Mouse (Mus musculus): ENCODE data around the gene Metap1.
A peak's percentile ranks its signal among the peaks of the same experiment; 100 is the strongest.

The Metap1 gene

GRCm38 (mm10) chr3:138448077-138448860 lies 41.0 kb downstream of the Metap1 start:
- DNase-seq (ENCODE audit: low spot score) = no peak

- no peak for DNase-seq (ENCODE audit: low spot score)
These were observed 45.9 kb downstream of the Metap1 start for GRCm38 (mm10) chr3:138443465-138443771.

GRCm38 (mm10) chr3:138442612-138443464 lies 46.5 kb downstream of the Metap1 start, which contains the start of gene Adh5:
TSS of gene Adh5 (plus strand) at chr3:138443093.
- DNase-seq (ENCODE audit: low spot score) = peak; percentile 93

DNA sequence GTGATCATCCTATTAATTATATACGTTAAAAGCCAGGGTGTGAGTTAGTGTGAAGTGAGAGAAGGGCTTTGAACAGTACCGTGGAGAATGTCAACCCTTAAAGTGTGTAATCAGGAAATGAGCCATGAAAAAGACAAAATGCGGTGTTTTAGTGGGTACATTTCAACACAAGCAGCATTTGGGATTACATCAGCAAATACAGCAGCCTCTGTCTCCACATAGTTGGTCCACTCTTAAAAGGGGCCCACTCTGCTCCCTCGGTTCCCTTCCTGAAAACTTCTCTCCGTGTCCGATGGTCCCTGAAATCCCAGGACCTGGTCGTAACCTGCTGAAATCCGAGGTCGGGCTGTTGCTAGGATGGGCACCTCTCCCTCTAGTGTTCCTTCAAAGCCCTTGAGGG lies 47.1 kb downstream of the Metap1 start:
- no peak for DNase-seq (ENCODE audit: low spot score)

DNA sequence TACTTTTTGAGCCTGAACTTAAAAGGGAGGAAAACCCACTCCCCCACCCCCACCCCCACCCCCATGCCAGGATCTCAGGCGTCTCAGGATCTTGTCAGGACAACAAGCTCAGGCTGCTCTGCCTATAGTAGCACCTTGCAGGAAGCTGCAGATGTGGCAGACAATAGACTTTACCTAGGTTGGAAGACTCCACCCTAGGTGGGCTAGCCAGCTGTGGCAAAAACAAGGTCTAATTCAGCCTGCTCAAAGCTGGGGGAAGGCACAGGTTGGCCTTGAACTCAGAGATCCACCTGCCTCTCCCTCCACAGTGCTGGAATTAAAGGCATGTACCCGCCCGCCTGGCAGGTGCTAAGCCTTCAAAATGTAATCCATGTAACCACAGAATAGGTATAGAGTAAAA lies 50.6 kb downstream of the Metap1 start:
- DNase-seq (ENCODE audit: low spot score) = no peak

GRCm38 (mm10) chr3:138431835-138432234 lies 57.5 kb downstream of the Metap1 start:
- no peak for DNase-seq (ENCODE audit: low spot score)

DNA sequence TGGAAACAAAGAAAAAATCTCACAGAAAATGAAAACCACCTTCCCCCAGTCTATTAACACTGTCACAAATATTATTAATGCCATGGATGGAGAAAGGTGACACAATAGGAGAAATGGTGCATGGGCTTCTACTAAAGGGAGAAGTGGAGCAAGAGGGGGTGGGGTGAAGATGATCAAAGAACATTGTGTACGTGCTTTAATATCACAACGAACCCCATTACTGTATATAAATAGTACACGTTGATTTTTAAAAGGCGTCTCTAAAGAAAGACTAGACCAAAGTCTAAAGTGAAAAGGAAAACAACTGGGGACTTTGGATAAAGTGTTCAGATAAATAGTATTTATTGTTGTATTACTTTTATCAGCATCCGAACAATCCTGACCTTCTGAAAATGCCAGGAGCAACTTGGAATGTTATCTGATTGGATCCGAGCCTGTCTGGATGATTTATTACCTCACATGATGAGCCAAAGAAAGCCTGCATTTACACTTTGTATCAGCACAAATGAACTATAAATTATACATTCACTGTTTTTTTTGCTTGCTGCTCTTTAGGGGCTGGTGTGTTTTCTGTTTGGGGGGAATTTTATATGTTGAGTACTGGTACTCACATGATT lies 58.8 kb downstream of the Metap1 start:
- no peak for DNase-seq (ENCODE audit: low spot score)

- no peak for DNase-seq (ENCODE audit: low spot score)
These were observed 65.1 kb downstream of the Metap1 start for GRCm38 (mm10) chr3:138424247-138424646.

DNA sequence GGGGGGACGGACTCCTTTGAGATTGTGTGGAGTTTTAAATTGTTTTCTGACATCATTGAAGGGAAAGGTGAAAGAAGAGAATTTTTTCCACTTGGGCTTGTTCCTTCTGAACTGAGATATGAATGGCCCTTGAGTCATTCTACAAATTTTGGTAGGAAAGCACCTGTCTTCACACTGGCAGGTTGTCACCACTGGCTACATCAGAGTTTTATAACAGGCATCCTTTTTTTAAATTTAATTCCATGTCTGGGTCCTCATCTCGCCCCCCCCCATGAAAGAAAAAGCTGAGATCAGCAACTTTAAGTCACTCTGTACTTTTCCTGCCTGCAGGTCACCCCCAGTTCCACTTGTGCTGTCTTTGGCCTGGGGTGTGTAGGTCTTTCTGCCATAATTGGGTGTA lies 65.7 kb downstream of the Metap1 start:
- DNase-seq (ENCODE audit: low spot score) = no peak

DNA sequence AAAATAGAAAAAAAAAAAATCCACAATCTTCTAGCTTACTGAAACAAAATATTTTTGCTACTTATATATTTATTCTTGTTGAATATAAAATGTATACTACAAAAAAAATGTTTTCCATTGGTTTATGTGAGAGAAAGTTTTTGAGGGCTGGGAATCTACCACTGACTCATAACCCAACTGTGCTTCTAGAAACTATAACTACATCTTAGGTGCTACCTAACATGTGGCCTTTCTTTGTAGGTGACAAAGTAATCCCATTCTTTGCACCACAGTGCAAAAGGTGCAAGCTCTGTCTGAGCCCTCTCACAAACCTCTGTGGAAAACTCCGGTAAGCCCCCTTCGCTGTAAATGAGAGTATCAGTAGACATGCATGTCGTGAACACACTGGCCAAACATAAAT lies 68.9 kb downstream of the Metap1 start:
- no peak for DNase-seq (ENCODE audit: low spot score)

DNA sequence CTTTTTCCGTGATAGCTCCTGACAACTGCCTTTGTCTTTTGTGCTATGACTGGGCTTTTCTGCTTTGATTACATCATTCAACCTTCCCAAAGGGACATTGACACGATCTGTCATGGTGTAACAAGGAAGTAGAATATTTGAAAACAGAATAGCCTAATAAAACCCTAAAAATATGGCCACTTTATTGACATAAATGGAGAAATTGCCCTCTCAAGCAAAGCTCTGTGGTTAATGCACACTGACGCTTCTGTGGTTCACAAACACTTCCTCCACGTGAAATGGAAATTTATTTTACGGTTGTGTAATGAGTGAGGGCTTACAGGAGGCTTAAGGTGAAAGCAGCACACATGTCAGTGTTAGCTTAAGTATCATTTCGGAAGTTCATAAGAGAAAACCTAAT lies 69.9 kb downstream of the Metap1 start:
- DNase-seq (ENCODE audit: low spot score) = no peak

DNA sequence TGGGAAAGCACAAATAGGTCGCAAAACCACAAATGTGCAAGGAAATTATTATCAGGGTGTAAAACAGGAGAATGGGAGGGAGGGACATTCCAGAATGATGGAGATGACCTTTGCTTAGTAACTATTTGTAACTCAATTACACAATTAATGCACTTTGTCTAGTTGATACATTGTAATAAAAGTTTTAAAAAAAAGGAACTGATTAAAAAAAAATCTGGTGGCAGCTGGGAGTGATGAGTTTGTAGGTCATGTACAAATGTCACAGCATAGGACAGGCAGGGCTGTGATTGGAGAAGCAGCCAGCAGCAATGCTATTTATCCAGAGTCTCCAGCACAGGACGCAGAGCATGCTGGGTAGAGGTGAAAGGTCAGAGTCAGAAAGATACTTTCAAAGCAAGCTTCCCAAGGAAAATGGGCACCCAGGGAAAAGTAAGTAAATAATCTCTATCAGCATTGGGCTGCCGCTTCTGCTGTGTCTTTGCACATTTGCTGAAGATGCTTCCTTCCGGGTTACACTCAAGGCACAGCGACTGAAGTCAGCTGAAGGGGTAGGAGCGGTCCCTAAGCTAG lies 74.1 kb downstream of the Metap1 start, which contains the start of gene Adh4:
Adh4 (plus strand) TSS at position 346 of the 570 bp plus-strand sequence.
- DNase-seq (ENCODE audit: low spot score) = no peak

- DNase-seq (ENCODE audit: low spot score) = no peak
These were observed 79.1 kb downstream of the Metap1 start for GRCm38 (mm10) chr3:138410211-138410610.

DNA sequence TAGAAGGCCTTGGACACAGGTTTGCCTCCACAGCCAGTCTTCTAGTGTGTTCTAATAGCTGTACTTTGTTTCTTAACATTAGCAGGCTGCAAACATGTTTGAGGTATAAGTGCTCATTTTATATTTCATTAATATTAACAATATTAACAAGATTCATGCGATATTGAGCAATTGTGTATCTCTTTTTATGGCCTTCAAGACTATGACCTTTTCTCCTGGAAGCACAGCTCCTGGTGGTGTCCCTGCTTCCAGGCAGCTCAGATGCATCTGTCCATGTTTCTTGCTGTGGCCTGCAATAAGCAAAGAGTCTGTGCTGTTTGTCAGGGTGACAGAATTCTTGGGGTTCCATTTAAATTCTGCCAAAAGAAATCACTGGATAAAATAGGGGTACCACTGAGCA lies 79.7 kb downstream of the Metap1 start:
- DNase-seq (ENCODE audit: low spot score) = no peak
